Mouse (Mus musculus) myocyte (in vitro differentiated cells): ENCODE data around the gene Rasgrf2. TPM values are rescaled to one million over a fixed set of nuclear protein-coding genes. Genes with fewer than 3 reads are reported as not detected.

Source experiments
- H3K27me3 ChIP-seq: one replicate; pipeline ENCODE4 v1.6.1; 2011; ENCODE audit not compliant: control insufficient read depth, insufficient read depth, insufficient read length
- H3K36me3 ChIP-seq: one replicate; pipeline ENCODE4 v1.6.1; 2011; ENCODE audit not compliant: control insufficient read depth, insufficient read depth
- H3K4me2 ChIP-seq: one replicate; pipeline ENCODE4 v1.6.1; 2011; ENCODE audit warnings: low read depth, control low read depth
- H3K4me3 ChIP-seq: one replicate; pipeline ENCODE4 v1.5.1; 2011; ENCODE audit warnings: mild to moderate bottlenecking, control low read depth, moderate library complexity
- H3K79me2 ChIP-seq: one replicate; pipeline ENCODE4 v1.6.1; 2011; ENCODE audit not compliant: control insufficient read depth, insufficient read depth
- H3ac ChIP-seq: one replicate; pipeline ENCODE4 v1.6.1; 2011; ENCODE audit not compliant: control insufficient read depth, insufficient read length
- CEBPB ChIP-seq: IDR thresholded peaks from 2 replicates; pipeline ENCODE4 v1.6.1; 2011; ENCODE audit warnings: mild to moderate bottlenecking, moderate library complexity; ENCODE audit not compliant: poor library complexity, insufficient read depth, severe bottlenecking
- E2F4 ChIP-seq: IDR thresholded peaks from one replicate; pipeline ENCODE4 v1.6.1; 2011; ENCODE audit warnings: mild to moderate bottlenecking, control low read depth, moderate library complexity; ENCODE audit not compliant: insufficient read depth
- MAX ChIP-seq: IDR thresholded peaks from one replicate; pipeline ENCODE4 v1.6.1; 2011; ENCODE audit warnings: low read depth, mild to moderate bottlenecking, control low read depth
- MYOD1 ChIP-seq, 3 experiments: IDR thresholded peaks; one replicate each; pipeline ENCODE4 v1.6.1; 2011; ENCODE audit warnings: control low read depth in 2 of 3, low read depth in 2 of 3, mild to moderate bottlenecking in 2 of 3, moderate library complexity in 1 of 3; ENCODE audit not compliant: insufficient read length in 2 of 3, control insufficient read depth in 1 of 3
- MYOG ChIP-seq, 3 experiments: IDR thresholded peaks; one replicate each; pipeline ENCODE4 v1.6.1; 2011; ENCODE audit warnings: control low read depth in 2 of 3, low read depth in 2 of 3, mild to moderate bottlenecking in 2 of 3; ENCODE audit not compliant: insufficient read length in 2 of 3, control insufficient read depth in 1 of 3, insufficient read depth in 1 of 3
- POLR2A ChIP-seq: IDR thresholded peaks from one replicate; pipeline ENCODE4 v1.6.1; 2011; ENCODE audit warnings: low read depth, mild to moderate bottlenecking, control low read depth, moderate library complexity; ENCODE audit not compliant: insufficient read length
- POLR2AphosphoS2 ChIP-seq: IDR thresholded peaks from one replicate; pipeline ENCODE4 v1.6.1; 2011; ENCODE audit warnings: low read depth, control low read depth; ENCODE audit not compliant: insufficient read length
- REST ChIP-seq: IDR thresholded peaks from one replicate; pipeline ENCODE4 v1.6.1; 2011; ENCODE audit warnings: mild to moderate bottlenecking, control low read depth, moderate library complexity; ENCODE audit not compliant: insufficient read depth, insufficient read length
- SRF ChIP-seq: IDR thresholded peaks from one replicate; pipeline ENCODE4 v1.6.1; 2011; ENCODE audit warnings: low read depth; ENCODE audit not compliant: control insufficient read depth, insufficient read length
- TCF12 ChIP-seq: IDR thresholded peaks from one replicate; pipeline ENCODE4 v1.6.1; 2011; ENCODE audit warnings: mild to moderate bottlenecking, control low read depth; ENCODE audit not compliant: poor library complexity, insufficient read depth, severe bottlenecking
- TCF3 ChIP-seq: IDR thresholded peaks from one replicate; pipeline ENCODE4 v1.6.1; 2011; ENCODE audit warnings: low read depth, control low read depth; ENCODE audit not compliant: insufficient read length
- USF1 ChIP-seq: IDR thresholded peaks from one replicate; pipeline ENCODE4 v1.6.1; 2011; ENCODE audit warnings: low read depth, mild to moderate bottlenecking, control low read depth, moderate library complexity
- polyA plus RNA-seq: library from polyadenylated mRNA; unstranded; fragments of >200 nt; fragmentation: generic; extraction: Trizol; gene quantifications from one replicate; pipeline ENCODE4 v1.2.1, GENCODE M21; 2012; ENCODE audit warnings: missing spikeins

The Rasgrf2 gene
- polyA plus RNA-seq, 1 experiment: 0.07 TPM

GRCm38 (mm10) chr13:92093712-92094290 is 37.7 kb downstream of the Rasgrf2 start:
- H3K4me3 ChIP-seq: no peak overlapping the region
- no peaks in the 10 kb centered on the region for H3K36me3 ChIP-seq
- H3K79me2 ChIP-seq: no peaks in the 10 kb centered on the region
- no peak overlapping the region for H3ac ChIP-seq
- TF ChIP-seq USF1 (no peak), MYOG (IDR thresholded peaks at IDR 0.05; ENCODE audit: control insufficient read depth in 1 of 3, insufficient read depth in 1 of 3, insufficient read length in 2 of 3, low read depth in 2 of 3) (no peak), TCF12 (no peak), SRF (no peak), POLR2AphosphoS2 (no peak), POLR2A (no peak), E2F4 (no peak), CEBPB (no peak), TCF3 (no peak), REST (no peak), MYOD1 (IDR thresholded peaks at IDR 0.05; ENCODE audit: control insufficient read depth in 1 of 3, insufficient read length in 2 of 3, low read depth in 2 of 3) (no peak), MAX (no peak)
- H3K4me2 ChIP-seq: no peak overlapping the region
- no peaks in the 10 kb centered on the region for H3K27me3 ChIP-seq

- H3ac ChIP-seq: no peak overlapping the region
- no peak for TF ChIP-seq USF1
- no peak for TF ChIP-seq REST
- no peak for TF ChIP-seq MAX
- TF ChIP-seq MYOG (IDR thresholded peaks at IDR 0.05; ENCODE audit: control insufficient read depth in 1 of 3, insufficient read depth in 1 of 3, insufficient read length in 2 of 3, low read depth in 2 of 3): no peak
- TF ChIP-seq SRF: no peak
- no peak for TF ChIP-seq E2F4
- no peak for TF ChIP-seq MYOD1 (IDR thresholded peaks at IDR 0.05; ENCODE audit: control insufficient read depth in 1 of 3, insufficient read length in 2 of 3, low read depth in 2 of 3)
- no peak for TF ChIP-seq TCF3
- no peak for TF ChIP-seq POLR2AphosphoS2
- TF ChIP-seq CEBPB: no peak
- no peak for TF ChIP-seq POLR2A
- no peak for TF ChIP-seq TCF12
- no peaks in the 10 kb centered on the region for H3K27me3 ChIP-seq
- H3K4me2 ChIP-seq: no peak overlapping the region
- no peak overlapping the region for H3K4me3 ChIP-seq
- H3K36me3 ChIP-seq: no peaks in the 10 kb centered on the region
- no peaks in the 10 kb centered on the region for H3K79me2 ChIP-seq
These were observed 58.3 kb downstream of the Rasgrf2 start for GRCm38 (mm10) chr13:92073111-92073510.

- TF ChIP-seq REST (no peak), MYOD1 (IDR thresholded peaks at IDR 0.05; ENCODE audit: control insufficient read depth in 1 of 3, insufficient read length in 2 of 3, low read depth in 2 of 3) (no peak), E2F4 (no peak), MYOG (IDR thresholded peaks at IDR 0.05; ENCODE audit: control insufficient read depth in 1 of 3, insufficient read depth in 1 of 3, insufficient read length in 2 of 3, low read depth in 2 of 3) (no peak), USF1 (no peak), POLR2AphosphoS2 (no peak), TCF12 (no peak)
- Histone ChIP-seq H3K27me3 (no peaks in the 10 kb centered on the region), H3K36me3 (no peaks in the 10 kb centered on the region), H3K4me2 (no peak overlapping the region), H3K79me2 (no peaks in the 10 kb centered on the region), H3ac (no peak overlapping the region), H3K4me3 (no peak overlapping the region)
These were observed 62.8 kb downstream of the Rasgrf2 start for GRCm38 (mm10) chr13:92068651-92069050.

- H3K36me3 ChIP-seq: no peaks in the 10 kb centered on the region
- no peak overlapping the region for H3ac ChIP-seq
- TF ChIP-seq POLR2AphosphoS2: no peak
- TF ChIP-seq TCF12: no peak
- no peak for TF ChIP-seq CEBPB
- no peak for TF ChIP-seq MYOG (IDR thresholded peaks at IDR 0.05; ENCODE audit: control insufficient read depth in 1 of 3, insufficient read depth in 1 of 3, insufficient read length in 2 of 3, low read depth in 2 of 3)
- no peak for TF ChIP-seq POLR2A
- no peak for TF ChIP-seq MYOD1 (IDR thresholded peaks at IDR 0.05; ENCODE audit: control insufficient read depth in 1 of 3, insufficient read length in 2 of 3, low read depth in 2 of 3)
- no peak for TF ChIP-seq MAX
- no peak for TF ChIP-seq E2F4
- TF ChIP-seq REST: no peak
- no peak for TF ChIP-seq USF1
- no peak for TF ChIP-seq SRF
- no peak for TF ChIP-seq TCF3
- no peak overlapping the region for H3K4me3 ChIP-seq
- no peak overlapping the region for H3K4me2 ChIP-seq
- no peaks in the 10 kb centered on the region for H3K79me2 ChIP-seq
- H3K27me3 ChIP-seq: no peaks in the 10 kb centered on the region
These were observed 63.6 kb downstream of the Rasgrf2 start for GRCm38 (mm10) chr13:92067831-92068230.

GRCm38 (mm10) chr13:92053748-92054147 is 77.7 kb downstream of the Rasgrf2 start:
- Histone ChIP-seq H3K4me3 (no peak overlapping the region), H3K36me3 (no peaks in the 10 kb centered on the region), H3K27me3 (no peaks in the 10 kb centered on the region), H3K4me2 (no peak overlapping the region), H3K79me2 (no peaks in the 10 kb centered on the region), H3ac (no peak overlapping the region)
- TF ChIP-seq REST (no peak), TCF12 (no peak), POLR2AphosphoS2 (no peak), TCF3 (no peak), E2F4 (no peak), MAX (no peak), POLR2A (no peak), MYOG (IDR thresholded peaks at IDR 0.05; ENCODE audit: control insufficient read depth in 1 of 3, insufficient read depth in 1 of 3, insufficient read length in 2 of 3, low read depth in 2 of 3) (no peak), CEBPB (no peak), USF1 (no peak), SRF (no peak), MYOD1 (IDR thresholded peaks at IDR 0.05; ENCODE audit: control insufficient read depth in 1 of 3, insufficient read length in 2 of 3, low read depth in 2 of 3) (no peak)
